Mouse (Mus musculus): ENCODE data around the gene Akap2.

Akap2 gene

GRCm38 (mm10) chr4:57789118-57789517 lies 71.7 kb downstream of the Akap2 start:
- in situ Hi-C loops (cut with MseI, MboI): no loop called here

- in situ Hi-C loops (cut with MseI, MboI): no loop called here
Observed at GRCm38 (mm10) chr4:57793989-57794388, 76.5 kb downstream of the Akap2 start.

GRCm38 (mm10) chr4:57794547-57794946 lies 77.1 kb downstream of the Akap2 start:
- in situ Hi-C loops (cut with MseI, MboI): no loop called here

GRCm38 (mm10) chr4:57797548-57798285 lies 80.3 kb downstream of the Akap2 start:
- in situ Hi-C loops (cut with MseI, MboI): no loop called here

GRCm38 (mm10) chr4:57798286-57799018 lies 81.0 kb downstream of the Akap2 start:
- in situ Hi-C loops (cut with MseI, MboI): no loop called here

GRCm38 (mm10) chr4:57799297-57799696 lies 81.8 kb downstream of the Akap2 start:
- in situ Hi-C loops (cut with MseI, MboI): no loop called here

GRCm38 (mm10) chr4:57801239-57801638 lies 83.8 kb downstream of the Akap2 start:
- in situ Hi-C loops (cut with MseI, MboI): no loop called here

GRCm38 (mm10) chr4:57801986-57802385 lies 84.5 kb downstream of the Akap2 start:
- in situ Hi-C loops (cut with MseI, MboI): no loop called here

- in situ Hi-C loops (cut with MseI, MboI): no loop called here
Observed at GRCm38 (mm10) chr4:57802411-57802810, 85.0 kb downstream of the Akap2 start.

GRCm38 (mm10) chr4:57804902-57805301 lies 87.4 kb downstream of the Akap2 start:
- in situ Hi-C loops (cut with MseI, MboI): no loop called here

- in situ Hi-C loops (cut with MseI, MboI): no loop called here
Observed at GRCm38 (mm10) chr4:57809449-57809848, 92.0 kb downstream of the Akap2 start.

GRCm38 (mm10) chr4:57812075-57812474 lies 94.6 kb downstream of the Akap2 start:
- in situ Hi-C loops (cut with MseI, MboI): no loop called here

- in situ Hi-C loops (cut with MseI, MboI): no loop called here
Observed at GRCm38 (mm10) chr4:57812916-57813575, 95.6 kb downstream of the Akap2 start.

GRCm38 (mm10) chr4:57813576-57813945 lies 96.1 kb downstream of the Akap2 start:
- in situ Hi-C loops (cut with MseI, MboI): no loop called here

- in situ Hi-C loops (cut with MseI, MboI): no loop called here
Observed at GRCm38 (mm10) chr4:57815355-57815754, 97.9 kb downstream of the Akap2 start.

GRCm38 (mm10) chr4:57816146-57816545 lies 98.7 kb downstream of the Akap2 start:
- in situ Hi-C loops (cut with MseI, MboI): no loop called here

GRCm38 (mm10) chr4:57820839-57821374 lies 103.5 kb downstream of the Akap2 start:
- in situ Hi-C loops (cut with MseI, MboI): no loop called here

- in situ Hi-C loops (cut with MseI, MboI): no loop called here
Observed at GRCm38 (mm10) chr4:57821556-57822356, 104.3 kb downstream of the Akap2 start.

GRCm38 (mm10) chr4:57822641-57823040 lies 105.2 kb downstream of the Akap2 start:
- in situ Hi-C loops (cut with MseI, MboI): no loop called here

GRCm38 (mm10) chr4:57824626-57825240 lies 107.3 kb downstream of the Akap2 start:
- in situ Hi-C loops (cut with MseI, MboI): no loop called here

GRCm38 (mm10) chr4:57826272-57826671 lies 108.8 kb downstream of the Akap2 start:
- in situ Hi-C loops (cut with MseI, MboI): no loop called here

All from mouse trophoblast stem cell (cell line).